Mouse (Mus musculus): ENCODE measurements at regions not wholly inside any gene's neighbourhood (a gene's known extent, or its start where the extent isn't known, plus 50 kb on each side); places are given as distances from the start of the nearest gene placed in this dataset.
A peak's percentile ranks its signal among the peaks of the same experiment; 100 is the strongest.

GRCm38 (mm10) chr5:39049141-39049540, 172.5 kb upstream of the Clnk start:
- no peak for DNase-seq (ENCODE audit: low spot score in 2 of 2)

GRCm38 (mm10) chr5:39040467-39040866, 163.9 kb upstream of the Clnk start:
- DNase-seq (ENCODE audit: low spot score in 2 of 2), result no peak

GRCm38 (mm10) chr5:39023241-39023640, 146.6 kb upstream of the Clnk start:
- DNase-seq (ENCODE audit: low spot score in 2 of 2), result peak in 1 of 2 experiments; percentile 7

GRCm38 (mm10) chr5:39000643-39001042, 124.0 kb upstream of the Clnk start:
- DNase-seq (ENCODE audit: low spot score in 2 of 2), result no peak

- DNase-seq (ENCODE audit: low spot score in 2 of 2), result no peak
These were observed 123.1 kb upstream of the Clnk start for GRCm38 (mm10) chr5:38999700-39000099.

- no peak for DNase-seq (ENCODE audit: low spot score in 2 of 2)
These were observed 96.0 kb upstream of the Clnk start for GRCm38 (mm10) chr5:38972397-38973159.

- no peak for DNase-seq (ENCODE audit: low spot score in 2 of 2)
These were observed 93.9 kb upstream of the Clnk start for GRCm38 (mm10) chr5:38970497-38970896.

GRCm38 (mm10) chr5:38967010-38967409, 90.4 kb upstream of the Clnk start:
- no peak for DNase-seq (ENCODE audit: low spot score in 2 of 2)

- DNase-seq (ENCODE audit: low spot score in 2 of 2), result no peak
These were observed 87.8 kb upstream of the Clnk start for GRCm38 (mm10) chr5:38964445-38964844.

- DNase-seq (ENCODE audit: low spot score in 2 of 2), result no peak
These were observed 74.1 kb upstream of the Clnk start for GRCm38 (mm10) chr5:38950520-38951288.

GRCm38 (mm10) chr5:38945903-38946686, 69.5 kb upstream of the Clnk start:
- DNase-seq (ENCODE audit: low spot score in 2 of 2), result peak; percentile 33 to 55

GRCm38 (mm10) chr5:38932382-38933079, 55.9 kb upstream of the Clnk start:
- DNase-seq (ENCODE audit: low spot score in 2 of 2), result no peak

- DNase-seq (ENCODE audit: low spot score in 2 of 2), result no peak
These were observed 50.4 kb upstream of the Clnk start for GRCm38 (mm10) chr5:38927051-38927450.
